Mouse (Mus musculus): ENCODE measurements around the gene Csdc2.

The Csdc2 gene

GRCm38 (mm10) chr15:81989371-81990062 lies 53.0 kb downstream of the Csdc2 start:
- CTCF ChIA-PET, result interaction anchor here (0.7 to 0.8 kb wide), 2 partner anchors 45 to 147 kb away, joined by 3 read pairs; no protein-coding TSS in a partner anchor

GRCm38 (mm10) chr15:81990549-81990948 lies 54.0 kb downstream of the Csdc2 start:
- CTCF ChIA-PET, result interaction anchor here (0.6 to 0.8 kb wide), 2 partner anchors 57 to 148 kb away, joined by 3 read pairs; no protein-coding TSS in a partner anchor

GRCm38 (mm10) chr15:81993992-81994391 lies 57.4 kb downstream of the Csdc2 start:
- CTCF ChIA-PET, result no interaction called here

Measured in spleen, embryonic (tissue).